8 mouse cellular contexts compared by ENCODE assay signal in the genomic region with DNA sequence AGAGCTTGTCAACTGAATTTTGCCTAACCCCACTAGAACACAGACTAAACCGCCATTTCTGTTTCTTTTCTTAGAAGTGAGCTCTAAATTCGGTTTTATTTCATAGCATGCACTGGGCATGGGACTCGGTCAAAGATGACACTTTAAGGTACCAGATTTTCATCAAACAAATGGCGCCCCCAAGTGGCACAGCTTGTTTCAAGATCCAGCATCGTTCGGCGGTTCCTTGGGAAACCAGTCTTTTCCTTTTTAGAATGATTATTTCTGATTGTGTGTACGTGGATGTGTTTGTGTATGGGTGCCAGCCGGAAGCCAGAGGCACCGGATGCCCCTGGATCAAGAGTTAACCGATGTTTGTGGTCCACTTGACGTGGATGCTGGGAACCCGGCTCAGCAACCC. TPM values are rescaled to one million over a fixed set of nuclear protein-coding genes. Genes with fewer than 3 reads are reported as not detected.
DNase-seq lines count a peak whose midpoint lies in the region; TF ChIP-seq lines count a peak whose summit lies in the region.

No protein-coding gene starts in this region.

- no peaks in the 10 kb centered on the region for H3K36me3 ChIP-seq in testis, adult 2 months (ENCODE audit: control insufficient read depth, insufficient read depth, low read length)
- H3K36me3 ChIP-seq in embryonic facial prominence, embryonic 10.5 days (replicated peaks), result no peaks in the 10 kb centered on the region

- no peaks in the 10 kb centered on the region for H3K27me3 ChIP-seq in testis, adult 2 months (ENCODE audit: control insufficient read depth, insufficient read depth, low read length)
- H3K27me3 ChIP-seq in embryonic facial prominence, embryonic 10.5 days (replicated peaks; ENCODE audit: low read depth, poor library complexity, severe bottlenecking), result no peaks in the 10 kb centered on the region

- peaks cover 4% of the 10 kb centered on the region for H3K4me1 ChIP-seq in testis, adult 2 months (ENCODE audit: control insufficient read depth, insufficient read depth, low read length)
- H3K4me1 ChIP-seq in embryonic facial prominence, embryonic 10.5 days, result 0 out of 2 replicates have a peak, but pooled peaks cover 1% of the 10 kb centered on the region

- no peaks in the 10 kb centered on the region for H3K9me3 ChIP-seq in embryonic facial prominence, embryonic 10.5 days

- no peak for TF ChIP-seq POLR2A in testis, adult 2 months (IDR thresholded peaks at IDR 0.05; ENCODE audit: control insufficient read depth, low read depth, low read length)

- H3K27ac ChIP-seq in testis, adult 2 months (ENCODE audit: control insufficient read depth, insufficient read depth, low read depth, low read length), result no peak overlapping the region
- H3K27ac ChIP-seq in embryonic facial prominence, embryonic 10.5 days (replicated peaks), result no peak overlapping the region

- 30% methylated on average over 13 of the region's 13 CpGs for WGBS in embryonic facial prominence, embryonic 10.5 days

- no peak overlapping the region; the same call in 1 of the 2 replicates for H3K4me3 ChIP-seq in testis, adult 2 months (ENCODE audit: control insufficient read depth, low read depth, low read length)
- H3K4me3 ChIP-seq in embryonic facial prominence, embryonic 10.5 days, result no peak overlapping the region

- 0 out of 2 replicates have a peak, but pooled peaks have one; percentile 4 for TF ChIP-seq CTCF in testis, adult 2 months (IDR thresholded peaks at IDR 0.05; ENCODE audit: control insufficient read depth, insufficient read depth, insufficient replicate concordance, low read depth, low read length)

- peak; percentile 62 for DNase-seq in gastrocnemius, postnatal 10 days
- DNase-seq in gastrocnemius, postnatal 25 days, result no peak
- DNase-seq in testis, postnatal 14 days (ENCODE audit: low spot score), result no peak
- peak; percentile 68 for DNase-seq in embryonic facial prominence, embryonic 10.5 days (ENCODE audit: low spot score)
- DNase-seq in left cerebral cortex, adult 11 months (ENCODE audit: low spot score), result peak; percentile 23
- DNase-seq in retina, embryonic 14.5 days (ENCODE audit: low spot score), result peak; percentile 75
- DNase-seq in c-Kit-positive CD71-positive TER-119-positive erythroid progenitor cells, embryonic 14.5 days (ENCODE audit: low spot score), result no peak

RNA-seq across cellular contexts. Expression of a gene that starts 27.7 kb away (rescaled TPM):
- total RNA-seq in gastrocnemius, postnatal 10 days (2021), result 1 to 10 TPM; 6.0 to 9.2 TPM
- total RNA-seq in gastrocnemius, postnatal 25 days (2021), result 1 to 10 TPM; 1.2 to 1.4 TPM
- polyA plus RNA-seq in testis, adult 2 months (2012; rRNA removed), result 0.27 and 0.37 TPM in 2 replicates
- polyA plus RNA-seq in embryonic facial prominence, embryonic 10.5 days (2016; fragmentation: Nextera tagmentation; extraction: Ambion mirVana), result 3.0 and 3.3 TPM in 2 replicates

RNA-seq across cellular contexts. Expression of a gene that starts 39.5 kb away (rescaled TPM):
- total RNA-seq in gastrocnemius, postnatal 10 days (2021), result not detected
- total RNA-seq in gastrocnemius, postnatal 25 days (2021), result not detected
- polyA plus RNA-seq in testis, adult 2 months (2012; rRNA removed), result 0.20 and 0.53 TPM in 2 replicates
- polyA plus RNA-seq in embryonic facial prominence, embryonic 10.5 days (2016; fragmentation: Nextera tagmentation; extraction: Ambion mirVana), result not detected in 2 replicates

RNA-seq across cellular contexts. Expression of a gene that starts 55.8 kb away (rescaled TPM):
- 1 to 10 TPM; 3.6 to 3.9 TPM for total RNA-seq in gastrocnemius, postnatal 10 days (2021)
- total RNA-seq in gastrocnemius, postnatal 25 days (2021), result under 1 TPM; 0.28 to 0.40 TPM
- 0.05 and 0.07 TPM in 2 replicates for polyA plus RNA-seq in testis, adult 2 months (2012; rRNA removed)
- 2.5 and 2.6 TPM in 2 replicates for polyA plus RNA-seq in embryonic facial prominence, embryonic 10.5 days (2016; fragmentation: Nextera tagmentation; extraction: Ambion mirVana)

Comparison
In these comparisons a context has a peak if more than half of its experiments do, and no peak if none do; other contexts are left out.
1. DNase-seq: peak in gastrocnemius, postnatal 10 days (single experiment), embryonic facial prominence, embryonic 10.5 days (single experiment), left cerebral cortex, adult 11 months (single experiment) and retina, embryonic 14.5 days (single experiment); none in gastrocnemius, postnatal 25 days (single experiment), testis, postnatal 14 days (single experiment) and c-Kit-positive CD71-positive TER-119-positive erythroid progenitor cells, embryonic 14.5 days (single experiment).